Mouse (Mus musculus) cerebellum, adult 9-11 months (tissue): ENCODE data around the gene Rgs9.

Experiments
- DNase-seq: peaks from one replicate; pipeline ENCODE4 v3.0.0; 2022

Rgs9 gene

DNA sequence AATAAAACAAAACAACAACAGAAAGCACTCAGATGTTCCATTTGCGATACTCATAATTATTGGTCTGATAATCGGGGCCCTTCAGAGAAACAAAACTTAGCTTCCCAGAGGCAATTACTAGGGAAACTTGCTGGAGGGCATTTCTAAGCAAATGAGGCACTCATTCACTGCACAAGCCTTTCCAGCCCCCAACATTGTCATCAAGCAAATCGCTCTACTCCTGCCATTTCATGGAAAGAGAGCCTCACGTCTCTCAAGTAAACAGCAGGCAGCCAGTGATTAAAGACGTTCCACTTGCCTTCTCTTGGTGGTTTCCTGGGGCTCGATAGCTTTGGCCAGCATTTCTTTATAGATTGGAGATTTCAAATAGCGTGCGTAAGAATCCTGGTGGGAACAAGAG, 60.1 kb downstream of the Rgs9 start:
- no peak for DNase-seq

DNA sequence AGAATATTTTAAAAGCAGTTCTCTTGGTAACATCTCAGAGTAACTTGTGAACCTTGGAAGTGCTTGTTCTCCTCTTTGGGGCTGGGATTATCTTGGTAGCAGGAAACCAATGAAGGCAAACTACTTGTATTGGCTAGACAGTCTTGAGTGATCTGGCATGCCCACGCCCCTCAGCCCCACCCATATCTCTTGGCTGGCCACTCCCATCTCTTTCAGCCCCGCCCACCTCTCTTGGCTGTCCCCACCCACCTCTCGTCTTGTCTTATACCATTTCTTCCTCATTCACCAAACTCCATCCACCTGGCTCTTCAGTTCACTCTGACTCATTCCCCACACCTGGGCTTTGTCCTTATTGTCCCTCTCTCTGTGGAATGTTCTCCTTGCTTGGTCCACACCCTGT, 64.3 kb downstream of the Rgs9 start:
- no peak for DNase-seq

DNA sequence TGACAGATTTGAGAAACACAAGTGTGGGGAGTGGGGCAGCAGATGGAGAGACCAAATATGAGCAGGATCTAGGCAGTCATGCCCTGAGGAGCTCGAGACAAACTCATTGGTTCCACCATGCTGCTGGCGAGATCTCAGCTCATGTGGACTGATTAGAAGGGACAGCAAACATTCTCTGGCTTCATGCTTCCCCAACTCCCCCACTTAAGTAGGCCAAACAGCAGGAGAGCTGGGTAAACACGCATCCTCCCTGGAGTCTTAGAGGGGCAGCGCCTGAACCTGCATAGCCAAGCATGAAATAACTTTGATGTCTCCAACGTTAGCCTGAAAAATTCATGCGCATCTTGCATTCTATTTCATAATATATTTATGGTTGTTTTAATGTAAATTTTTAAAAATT, 65.1 kb downstream of the Rgs9 start:
- DNase-seq: no peak

DNA sequence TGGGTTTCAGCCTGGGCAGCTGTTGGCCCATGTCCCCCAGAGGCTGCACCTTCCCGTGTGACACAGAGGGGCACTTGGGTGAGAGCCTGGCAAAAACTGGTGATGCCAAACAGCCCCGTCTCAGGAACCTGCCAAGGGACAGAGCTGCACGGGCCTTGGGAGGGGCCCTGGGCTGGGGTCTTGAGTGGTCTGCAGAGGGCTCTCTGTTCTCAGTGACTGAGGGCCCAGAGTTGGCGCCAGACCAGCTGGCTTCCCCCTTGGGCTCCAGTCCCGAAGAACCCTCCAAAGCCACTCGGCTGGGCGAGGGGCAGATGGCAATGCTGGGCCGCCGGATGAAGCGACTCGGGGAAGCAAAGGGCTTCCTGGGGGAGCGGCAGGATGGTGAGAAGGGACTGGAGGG, 70.8 kb downstream of the Rgs9 start:
- no peak for DNase-seq

DNA sequence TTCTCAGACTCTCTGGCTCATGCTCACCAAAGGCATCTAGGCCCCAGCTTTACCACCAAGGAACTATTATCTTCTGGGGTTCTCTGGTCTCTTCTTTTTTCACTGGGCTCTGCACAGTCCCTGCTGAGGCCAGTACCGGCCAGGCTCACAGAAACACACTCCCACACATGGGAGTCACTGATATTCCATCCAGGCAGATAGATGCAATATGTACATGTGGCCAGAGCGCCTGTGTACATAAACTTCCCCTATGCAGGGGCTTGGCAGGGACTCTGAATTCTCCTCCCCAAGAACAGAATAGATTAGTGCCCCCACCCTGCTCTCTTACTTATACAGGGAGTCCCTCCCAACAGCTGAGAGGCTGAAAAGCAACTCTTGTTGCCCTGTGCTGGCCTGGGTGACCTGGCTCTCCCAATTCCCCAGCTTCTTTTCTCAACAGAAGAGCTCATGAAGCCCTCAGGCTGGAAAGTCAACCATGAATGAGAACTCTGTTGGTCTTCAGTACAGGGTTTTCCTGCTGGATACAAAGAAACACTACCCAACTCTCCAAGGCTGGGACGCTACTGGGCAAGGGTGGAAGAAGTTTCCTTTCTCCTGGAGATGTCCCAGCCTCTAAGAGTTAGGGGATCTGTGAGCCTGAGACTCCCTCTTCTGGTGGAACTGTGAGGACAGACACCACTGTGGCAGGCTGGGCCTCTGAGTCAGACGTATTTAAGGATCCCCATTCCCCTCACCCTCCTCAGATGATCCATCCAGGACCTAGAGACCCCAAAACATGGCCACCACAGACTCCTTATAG, 76.5 kb downstream of the Rgs9 start:
- DNase-seq: no peak

DNA sequence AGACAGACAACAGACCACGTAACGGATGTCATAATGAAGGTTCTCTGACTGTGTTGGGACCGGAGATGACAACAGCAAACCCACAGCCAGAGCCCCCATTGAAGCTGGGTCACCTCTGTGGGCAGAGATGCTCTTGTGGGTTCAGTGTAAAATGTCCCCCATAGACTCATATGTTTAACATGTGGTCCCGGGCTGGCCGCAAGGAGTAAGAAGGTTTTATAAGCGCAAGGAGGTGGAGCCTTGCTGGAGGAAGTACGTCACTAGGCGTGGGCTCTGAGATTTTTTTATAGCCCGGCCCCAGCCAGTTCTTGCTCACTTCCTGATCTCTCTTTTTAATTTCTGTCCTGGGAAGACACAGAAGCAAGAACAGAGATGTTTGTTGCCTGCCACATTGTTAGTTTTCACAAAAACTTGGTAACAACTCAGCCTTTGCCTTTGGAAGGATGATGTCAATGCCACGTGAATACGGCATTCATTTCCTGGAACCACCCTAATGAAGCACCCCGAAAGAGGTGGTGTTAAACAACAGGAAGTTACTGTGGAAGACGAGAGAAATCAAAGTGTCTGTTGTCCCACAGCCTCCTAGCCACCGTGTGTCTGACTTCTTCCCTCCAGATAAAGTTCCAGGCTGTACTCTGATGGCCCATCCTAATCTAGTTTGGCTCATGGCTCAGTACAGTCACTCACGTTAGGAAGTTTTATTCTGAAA, 79.1 kb downstream of the Rgs9 start:
- no peak for DNase-seq

DNA sequence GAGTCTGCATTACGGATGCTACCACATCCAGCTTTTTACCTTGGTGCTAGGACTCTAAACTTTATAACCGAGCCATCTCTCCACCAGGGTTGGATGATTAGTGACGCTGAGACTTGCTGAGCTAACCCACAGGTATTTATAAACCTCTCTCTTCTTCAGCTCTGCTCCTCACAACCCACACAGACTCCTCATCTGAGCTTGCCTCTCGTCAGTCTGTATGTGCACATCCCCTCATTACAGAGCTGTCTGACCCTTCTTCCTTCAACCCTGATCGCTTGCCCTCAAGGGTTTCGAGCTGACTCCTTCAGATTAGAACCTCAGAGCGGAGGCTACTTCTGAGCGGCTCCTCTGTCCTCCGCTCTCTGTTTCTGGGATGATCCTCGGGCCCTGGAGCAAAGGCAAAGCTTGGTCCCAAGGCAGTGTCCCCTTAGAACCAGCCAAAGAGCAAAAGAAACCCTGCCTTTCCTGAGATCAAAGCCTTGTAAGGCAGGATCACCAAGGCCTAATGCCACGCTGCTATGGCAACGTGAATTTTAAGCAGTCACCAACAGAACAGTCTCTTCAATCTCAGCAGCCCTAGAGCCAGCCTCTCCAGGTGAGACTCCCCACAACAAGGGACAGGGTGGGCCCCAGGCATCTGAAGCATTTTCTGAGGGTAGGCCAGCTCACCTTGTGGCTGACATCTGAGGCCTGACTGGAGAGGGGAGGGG, 79.9 kb downstream of the Rgs9 start:
- no peak for DNase-seq

DNA sequence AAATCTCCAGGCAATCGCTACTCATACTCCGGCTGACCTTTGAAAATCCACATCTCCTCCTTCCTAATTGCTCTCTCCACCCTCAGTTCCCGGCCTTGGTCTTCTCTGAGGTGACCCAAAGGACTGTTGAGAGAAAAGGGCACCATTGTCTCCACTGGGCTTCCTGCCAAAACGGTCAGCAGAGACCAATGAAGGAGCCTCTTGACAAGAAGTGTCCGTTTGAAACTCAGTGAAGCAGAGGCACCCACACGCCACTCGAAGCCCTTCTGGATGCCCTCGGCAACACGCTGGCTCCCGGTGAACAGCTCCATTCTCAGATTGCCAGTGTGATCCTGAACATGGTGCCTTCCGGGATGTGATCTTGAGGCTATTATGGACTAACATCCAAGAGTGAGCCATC, 87.2 kb downstream of the Rgs9 start:
- no peak for DNase-seq

DNA sequence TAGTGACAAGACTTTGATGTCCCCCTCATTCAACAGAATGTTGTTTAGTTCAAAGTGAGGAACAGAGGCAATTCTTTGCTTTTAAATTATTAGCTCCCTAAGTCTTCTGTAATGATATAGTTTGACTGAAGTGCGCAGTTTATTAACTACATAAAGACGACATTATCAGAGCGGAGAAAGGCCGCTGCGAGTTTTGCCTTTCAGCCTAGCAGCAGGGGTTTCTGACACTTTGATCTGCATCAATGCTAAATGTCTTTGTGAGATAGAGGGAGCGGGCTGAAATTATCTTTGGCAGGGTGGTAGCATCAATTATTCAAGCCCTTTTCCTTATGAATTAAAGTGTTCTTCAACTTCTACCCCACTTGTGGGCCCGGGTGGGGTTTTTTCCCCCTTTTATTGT, 87.6 kb downstream of the Rgs9 start:
- no peak for DNase-seq

DNA sequence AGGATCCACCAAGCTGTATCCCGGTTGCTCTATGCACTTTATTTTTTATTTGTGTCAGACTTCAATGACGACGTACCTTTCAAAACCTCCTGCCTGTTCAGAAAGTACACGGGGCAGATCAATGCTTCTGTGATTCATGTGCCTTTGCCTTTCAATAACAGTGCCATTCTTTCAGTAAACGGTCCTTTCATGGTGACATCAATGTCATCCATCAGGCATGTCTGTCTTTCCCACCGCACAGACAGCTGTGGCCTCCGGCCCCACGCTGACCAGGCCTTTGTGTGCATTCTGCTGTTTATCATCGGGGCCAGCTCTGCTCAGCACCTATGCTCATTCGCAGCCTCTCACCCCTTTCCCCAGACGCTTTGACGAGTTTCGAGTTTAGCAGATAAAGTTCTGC, 91.2 kb downstream of the Rgs9 start:
- no peak for DNase-seq

DNA sequence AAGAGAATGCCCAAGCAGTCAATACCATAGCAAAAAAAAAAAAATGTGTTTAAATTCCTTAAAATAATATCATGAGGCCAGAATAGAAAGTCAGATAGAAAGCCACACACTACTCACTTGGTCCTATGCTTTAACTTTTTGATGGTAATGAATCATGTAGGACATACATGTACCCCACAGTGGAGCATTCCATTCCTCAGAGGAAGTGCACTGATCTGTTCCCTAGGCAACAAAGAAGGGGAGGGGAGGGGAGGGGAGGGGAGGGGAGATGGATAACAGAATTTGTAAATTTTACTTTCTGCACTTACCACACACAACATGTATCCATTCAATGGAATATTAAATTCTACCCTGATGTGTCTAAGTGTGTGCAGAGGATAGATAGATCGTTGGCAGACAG, 91.9 kb downstream of the Rgs9 start:
- DNase-seq: no peak

DNA sequence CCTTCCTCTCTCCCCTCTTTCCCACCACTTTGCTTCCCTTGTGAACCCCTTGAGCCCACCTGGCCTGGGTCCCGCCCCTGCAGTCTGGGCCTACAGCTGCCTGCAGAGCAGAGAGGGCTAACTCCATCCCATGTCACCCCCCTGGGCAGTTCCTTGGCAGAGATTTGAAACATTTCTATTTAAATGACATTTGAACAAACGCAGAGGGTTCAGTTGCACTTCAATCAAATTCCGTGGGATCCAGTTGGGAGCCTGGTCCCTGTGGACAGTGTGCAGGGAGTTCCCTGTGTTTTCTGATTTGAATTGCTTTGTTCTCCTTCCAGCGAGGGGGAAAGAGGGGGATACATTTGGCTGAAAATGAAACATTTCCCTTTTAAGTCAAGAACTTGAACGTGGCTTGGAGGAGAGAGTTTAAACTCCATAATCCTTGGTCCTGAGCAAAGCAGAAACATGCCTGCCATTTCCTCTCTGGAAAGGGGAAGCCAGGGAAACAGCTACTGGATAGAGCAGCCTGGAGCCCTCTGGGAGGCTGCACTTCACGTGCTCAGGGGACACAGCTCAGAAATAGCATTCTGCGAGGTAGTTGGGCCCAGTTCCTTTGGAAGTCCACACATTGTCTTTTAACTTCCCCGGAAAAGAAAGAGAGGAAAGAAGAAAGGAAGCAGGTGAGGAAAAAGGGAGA, 98.2 kb downstream of the Rgs9 start:
- no peak for DNase-seq

DNA sequence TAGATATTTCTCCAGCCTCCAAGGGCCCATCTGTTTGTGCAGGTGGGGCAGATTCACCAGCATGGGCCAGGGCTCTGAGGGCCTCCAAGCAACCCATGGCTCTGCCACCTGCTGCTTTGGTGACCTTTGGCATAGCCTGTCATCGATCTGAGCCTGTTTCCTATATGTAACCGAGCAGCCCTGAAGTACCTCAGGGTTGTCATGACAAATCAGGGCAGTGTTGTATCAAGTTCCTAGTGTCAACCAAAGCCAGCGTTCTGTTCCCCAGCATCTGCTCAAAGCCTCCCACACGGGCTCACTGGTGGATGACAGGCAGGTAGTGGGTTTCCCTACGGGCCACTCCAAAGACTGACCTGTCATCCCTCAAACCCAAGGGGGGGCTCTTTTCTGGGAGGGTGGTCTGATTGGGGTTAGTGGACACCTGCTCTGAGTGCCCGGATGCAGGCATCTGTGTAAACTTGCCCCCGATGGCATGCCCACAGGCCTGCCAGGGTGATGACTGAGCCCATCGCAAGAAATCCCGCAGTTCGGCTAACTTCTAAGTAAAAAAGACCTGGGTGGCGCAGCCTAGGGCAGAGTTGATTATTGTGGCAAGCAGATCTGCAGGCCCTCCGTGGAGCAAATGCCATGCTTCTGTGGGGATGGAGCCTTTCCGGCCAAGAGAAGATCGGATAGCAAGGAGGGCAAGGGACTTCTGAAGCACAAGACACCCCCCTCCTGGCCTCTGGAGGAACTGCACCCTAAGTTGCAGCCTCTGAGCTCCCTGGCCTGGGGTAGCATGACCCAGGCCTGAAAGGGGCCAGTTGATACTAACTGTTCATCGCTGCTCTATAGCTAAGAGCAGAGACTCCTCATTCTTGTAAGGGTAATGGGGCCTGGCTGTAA, 105.0 kb downstream of the Rgs9 start:
- peak; percentile 57 for DNase-seq

DNA sequence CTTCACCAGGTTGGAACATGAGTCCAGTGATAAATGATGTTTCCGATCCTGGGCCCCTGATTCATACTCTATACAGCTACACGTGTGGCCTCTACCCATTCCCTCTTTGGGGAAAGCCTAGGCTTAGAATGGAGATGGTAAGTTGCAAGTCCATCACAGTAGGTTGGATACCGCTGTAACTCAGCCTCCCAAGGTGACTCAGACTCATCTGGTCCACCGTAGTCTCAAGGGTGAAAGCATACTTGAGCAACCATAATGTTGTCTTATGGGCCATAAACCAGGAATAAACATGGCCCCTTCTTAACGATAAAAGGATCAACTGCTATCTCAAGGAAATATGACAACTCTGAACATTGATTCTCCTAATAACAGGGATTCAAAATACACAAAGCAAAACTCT, 109.7 kb downstream of the Rgs9 start:
- no peak for DNase-seq

DNA sequence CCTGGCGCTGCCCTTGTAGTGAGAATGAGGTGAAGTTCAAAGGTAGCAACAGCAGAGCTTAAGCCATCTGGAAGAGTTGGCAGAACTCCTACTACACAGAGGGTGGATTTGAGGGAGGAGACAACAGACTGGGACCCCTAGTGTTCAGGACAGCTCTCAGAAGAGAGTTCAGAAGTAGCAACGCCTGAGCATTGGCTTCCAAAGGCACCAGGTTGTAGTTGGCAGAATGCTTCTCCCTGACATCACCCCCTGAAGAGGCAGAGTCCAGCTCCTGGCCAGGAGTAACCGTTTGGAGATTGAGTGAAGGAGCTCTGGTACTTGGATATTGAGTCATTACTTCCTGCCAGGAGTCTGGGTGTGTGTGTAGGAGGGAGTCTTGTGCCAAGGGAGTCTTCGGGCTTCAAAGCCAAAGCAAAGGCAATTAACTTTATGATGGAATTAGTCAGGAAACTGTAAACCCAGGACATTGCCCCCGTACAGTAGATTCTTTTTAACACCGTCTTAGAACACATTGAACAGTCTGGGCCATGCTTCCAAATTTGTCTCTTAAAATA, 110.2 kb downstream of the Rgs9 start:
- peak; percentile 39 for DNase-seq

DNA sequence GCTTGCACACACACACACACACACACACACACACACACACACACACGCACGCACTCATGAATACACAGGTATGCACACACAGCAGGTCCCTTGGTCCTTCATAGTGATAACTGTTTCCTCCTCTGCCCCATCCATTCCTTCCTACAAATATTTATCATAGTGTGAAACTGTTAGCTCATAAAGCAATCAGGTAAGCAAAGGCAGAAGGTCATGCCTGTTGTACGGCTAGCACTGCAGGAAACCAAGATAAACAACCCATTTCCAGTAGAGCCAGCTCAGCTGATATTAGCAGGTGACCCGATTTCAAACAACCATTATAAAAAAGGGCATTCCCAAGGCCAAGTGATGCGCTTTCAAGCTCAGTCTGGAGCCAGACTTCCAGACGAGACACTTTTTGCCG, 116.8 kb downstream of the Rgs9 start:
- DNase-seq: no peak

DNA sequence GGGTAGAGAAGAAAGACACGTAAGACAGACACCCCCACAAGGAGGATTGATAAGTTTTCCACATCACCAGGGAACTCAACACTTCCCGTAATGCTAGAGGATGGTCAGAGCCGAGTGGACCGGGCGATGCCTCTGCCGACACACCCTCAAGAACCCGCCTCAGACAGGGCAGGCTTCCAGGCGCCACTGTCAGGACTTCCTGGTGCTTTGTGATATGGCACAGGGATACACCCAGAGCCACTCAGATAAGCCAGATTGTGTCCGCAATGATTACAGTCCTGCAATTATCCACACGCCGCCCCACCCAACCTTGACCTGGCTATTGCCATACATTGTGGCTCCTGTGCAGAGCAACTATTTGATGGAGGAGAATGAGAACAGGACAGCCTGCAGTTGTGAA, 117.6 kb downstream of the Rgs9 start:
- no peak for DNase-seq

DNA sequence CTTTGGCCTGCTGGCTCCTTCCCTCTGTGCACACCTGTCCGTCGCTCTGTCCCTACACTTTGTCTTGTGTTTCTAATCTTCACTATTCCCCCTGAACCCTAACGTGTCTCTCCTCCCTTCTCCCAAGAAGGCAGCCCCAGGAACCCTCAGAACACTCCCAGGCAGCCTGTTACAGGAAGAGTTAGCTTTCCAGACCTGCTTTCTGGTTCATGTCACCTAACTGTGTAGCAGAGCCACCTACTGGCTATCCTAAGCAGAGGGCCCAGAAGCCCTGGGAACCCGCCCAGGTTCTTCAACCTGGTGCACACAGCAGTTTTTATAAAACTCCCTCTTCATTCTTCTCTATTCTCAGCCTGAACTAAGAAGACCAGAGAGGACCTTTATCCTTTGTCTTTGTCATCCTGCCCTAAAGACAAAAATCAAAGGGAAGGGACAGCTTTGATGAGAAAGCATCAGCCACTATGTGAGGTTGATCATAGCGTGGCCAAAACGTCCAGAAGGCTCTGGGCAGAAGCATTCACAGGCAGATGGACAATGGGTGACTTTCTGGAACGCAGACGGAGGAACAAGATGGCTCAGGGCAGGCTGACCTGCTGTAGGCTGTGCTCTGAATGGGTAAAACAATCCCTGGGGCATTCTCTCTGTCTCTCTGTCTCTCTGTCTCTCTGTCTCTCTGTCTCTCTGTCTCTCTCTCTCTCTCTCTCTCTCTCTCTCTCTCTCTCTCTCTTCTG, 119.0 kb downstream of the Rgs9 start:
- DNase-seq: peak; percentile 58

DNA sequence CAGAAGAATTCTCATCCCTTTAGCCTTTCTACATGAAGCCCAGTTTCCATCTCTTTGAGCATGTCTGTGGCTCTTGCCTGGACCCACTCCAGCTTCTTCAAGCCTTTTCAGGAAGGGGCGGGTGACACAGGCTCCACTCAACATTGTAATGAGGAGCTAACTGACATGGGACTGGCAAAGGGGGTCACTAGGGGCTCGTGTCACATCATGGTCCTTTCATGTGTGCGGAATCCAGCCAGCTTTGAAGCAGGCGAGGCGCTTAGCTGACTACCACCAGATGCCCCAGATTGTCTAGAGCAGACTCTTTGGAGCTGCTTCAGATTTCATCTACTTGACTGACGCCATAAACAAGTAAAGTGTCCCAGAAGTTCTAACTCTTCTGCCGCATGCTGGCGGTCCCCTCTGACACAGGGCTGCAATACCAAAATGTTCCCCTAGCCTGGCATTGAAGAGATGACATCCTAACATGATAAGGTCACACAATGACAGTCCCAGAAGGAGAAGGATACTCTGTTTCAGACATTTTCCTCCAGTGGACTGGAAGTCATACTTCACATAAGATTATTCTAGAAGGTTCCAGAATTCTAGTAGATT, 122.5 kb downstream of the Rgs9 start:
- no peak for DNase-seq
